Mouse (Mus musculus) stomach, postnatal 0 days (tissue): ENCODE results near the gene Csdc2.

Experiments
- CTCF ChIP-seq: IDR thresholded peaks from 2 replicates; pipeline ENCODE4 v1.5.1; 2016; ENCODE audit warnings: antibody characterized with exemption, low read depth, mild to moderate bottlenecking, moderate library complexity
- EP300 ChIP-seq: optimal IDR thresholded peaks from 2 replicates; pipeline ENCODE3; 2016; ENCODE audit warnings: antibody characterized with exemption

- TF ChIP-seq EP300 (no peak), CTCF (no peak)
Measured at GRCm38 (mm10) chr15:81943176-81943749, 6.7 kb downstream of the Csdc2 start.
